Mouse (Mus musculus) layer of hippocampus, adult 2 months (tissue): ENCODE measurements around the gene Gm45208. TPM values are rescaled to one million over a fixed set of nuclear protein-coding genes. Genes with fewer than 3 reads are reported as not detected.

Experiments used
- DNase-seq, 2 experiments: peaks; one replicate each; pipeline ENCODE4 v3.0.0; 2022; ENCODE audit warnings: low spot score in 2 of 2
- H3K27ac ChIP-seq: fragments of 200-600 bp; 2 replicates; pipeline ENCODE4 v1.8.1; 2022
- H3K4me3 ChIP-seq: fragments of 200-600 bp; 2 replicates; pipeline ENCODE4 v1.8.1; 2022; ENCODE audit warnings: mild to moderate bottlenecking
- CTCF ChIP-seq: fragments of 200-600 bp; conservative IDR thresholded peaks from 2 replicates; pipeline ENCODE4 v1.8.1; 2022; ENCODE audit warnings: antibody characterized with exemption, mild to moderate bottlenecking, moderate library complexity
- total RNA-seq, 2 experiments: library from RNA; stranded (reverse); gene quantifications; 2 replicates each; pipeline ENCODE4 v1.2.3; 2021

Gene Gm45208
- total RNA-seq, 2 experiments from 2014 or later = not detected

- DNase-seq = no peak
- Histone ChIP-seq H3K4me3 (peak overlapping the region; percentile 43), H3K27ac (0 out of 2 replicates have a peak overlapping the region, but pooled peaks have one; percentile 46)
- no peak for TF ChIP-seq CTCF
These were observed 43.2 kb downstream of the Gm45208 start for GRCm38 (mm10) chrX:7765281-7765670.

GRCm38 (mm10) chrX:7765764-7766163 lies 43.7 kb downstream of the Gm45208 start:
- Histone ChIP-seq H3K4me3 (peak overlapping the region; percentile 43), H3K27ac (0 out of 2 replicates have a peak overlapping the region, but pooled peaks have one; percentile 46)
- no peak for TF ChIP-seq CTCF
- peak in 1 of 2 experiments; percentile 22 for DNase-seq

- TF ChIP-seq CTCF = no peak
- no peak overlapping the region for H3K4me3 ChIP-seq
- no peak for DNase-seq
- no peak overlapping the region for H3K27ac ChIP-seq
These were observed 47.4 kb downstream of the Gm45208 start for GRCm38 (mm10) chrX:7769302-7770017.

GRCm38 (mm10) chrX:7772766-7773165 lies 50.7 kb downstream of the Gm45208 start:
- TF ChIP-seq CTCF = peak; percentile 72
- no peak for DNase-seq
- H3K27ac ChIP-seq = no peak overlapping the region
- no peak overlapping the region for H3K4me3 ChIP-seq

- no peak for TF ChIP-seq CTCF
- DNase-seq = no peak
- H3K4me3 ChIP-seq = no peak overlapping the region
- no peak overlapping the region for H3K27ac ChIP-seq
These were observed 53.6 kb downstream of the Gm45208 start for GRCm38 (mm10) chrX:7775501-7776205.

GRCm38 (mm10) chrX:7776329-7777082 lies 54.5 kb downstream of the Gm45208 start:
- peak; percentile 87 for TF ChIP-seq CTCF
- DNase-seq = peak; percentile 35 to 62

GRCm38 (mm10) chrX:7778450-7779244 lies 56.6 kb downstream of the Gm45208 start:
- TF ChIP-seq CTCF = no peak
- H3K27ac ChIP-seq = no peak overlapping the region
- H3K4me3 ChIP-seq = no peak overlapping the region
- no peak for DNase-seq

More at GRCm38 (mm10) chrX:7776329-7777082, 54.5 kb downstream of the Gm45208 start:
- H3K4me3 ChIP-seq = no peak overlapping the region
- H3K27ac ChIP-seq = no peak overlapping the region

GRCm38 (mm10) chrX:7779294-7779693 lies 57.2 kb downstream of the Gm45208 start:
- H3K4me3 ChIP-seq = no peak overlapping the region
- no peak for DNase-seq
- no peak for TF ChIP-seq CTCF
- H3K27ac ChIP-seq = no peak overlapping the region

Other genes starting within 250 kb of the Gm45208 start
- under 1 TPM in 1 of 2 experiments, not detected in 1; 0.10 TPM for gene Foxp3, start 148.6 kb upstream of the Gm45208 start, total RNA-seq
- gene Ppp1r3f, start 148.0 kb upstream of the Gm45208 start, total RNA-seq = 10 to 100 TPM; 16.4 to 16.7 TPM
- 10 to 100 TPM; 25.3 to 25.5 TPM for gene Ccdc22, start 116.7 kb upstream of the Gm45208 start, total RNA-seq
- under 1 TPM in 1 of 2 experiments, not detected in 1; 0.08 TPM for gene Cacna1f, start 115.2 kb upstream of the Gm45208 start, total RNA-seq
- gene Syp, start 83.8 kb upstream of the Gm45208 start, total RNA-seq = 1,000 to 10,000 TPM; 1,738 to 1,877 TPM
- gene Prickle3, start 65.0 kb upstream of the Gm45208 start, total RNA-seq = 1 to 10 TPM; 1.0 to 1.1 TPM
- 1 to 10 TPM; 4.9 to 5.4 TPM for gene Plp2, start 50.9 kb upstream of the Gm45208 start, total RNA-seq
- gene Magix, start 41.0 kb upstream of the Gm45208 start, total RNA-seq = under 1 TPM; 0.31 to 0.52 TPM
- gene Gpkow, start 25.1 kb upstream of the Gm45208 start, total RNA-seq = 10 to 100 TPM; 32.6 to 40.6 TPM
- 10 to 100 TPM; 63.9 to 68.2 TPM for gene Wdr45, start 7.9 kb upstream of the Gm45208 start, total RNA-seq
- gene Praf2, start 6.2 kb downstream of the Gm45208 start, total RNA-seq = 100 to 1,000 TPM in 1 of 2 experiments, 10 to 100 TPM in 1; 91.6 to 102 TPM
- 10 to 100 TPM; 14.7 to 20.6 TPM for gene Ccdc120, start 28.7 kb downstream of the Gm45208 start, total RNA-seq
- 10 to 100 TPM; 29.0 to 35.1 TPM for gene Tfe3, start 40.3 kb downstream of the Gm45208 start, total RNA-seq
- gene Gripap1, start 67.5 kb downstream of the Gm45208 start, total RNA-seq = 100 to 1,000 TPM; 105 to 108 TPM
- 1 to 10 TPM; 9.5 to 9.7 TPM for gene Kcnd1, start 100.0 kb downstream of the Gm45208 start, total RNA-seq
- 10 to 100 TPM; 82.6 to 83.8 TPM for gene Otud5, start 119.1 kb downstream of the Gm45208 start, total RNA-seq
- gene Pim2, start 156.0 kb downstream of the Gm45208 start, total RNA-seq = 10 to 100 TPM; 53.0 to 54.6 TPM
- gene Slc35a2, start 161.8 kb downstream of the Gm45208 start, total RNA-seq = 10 to 100 TPM; 36.0 to 40.5 TPM
- 10 to 100 TPM; 83.6 to 92.9 TPM for gene Pqbp1, start 177.0 kb downstream of the Gm45208 start, total RNA-seq
- gene Timm17b, start 177.1 kb downstream of the Gm45208 start, total RNA-seq = 10 to 100 TPM; 21.4 to 26.3 TPM
- not detected for gene Gm10491, start 185.6 kb downstream of the Gm45208 start, total RNA-seq
- not detected for gene Gm10490, start 187.3 kb downstream of the Gm45208 start, total RNA-seq
- 100 to 1,000 TPM; 376 to 404 TPM for gene Pcsk1n, start 197.6 kb downstream of the Gm45208 start, total RNA-seq
- gene Eras, start 206.4 kb downstream of the Gm45208 start, total RNA-seq = not detected
- 10 to 100 TPM; 49.2 to 51.4 TPM for gene Hdac6, start 225.6 kb downstream of the Gm45208 start, total RNA-seq